Mouse (Mus musculus): ENCODE data around the gene P2rx4. TPM values are rescaled to one million over a fixed set of nuclear protein-coding genes. Genes with fewer than 3 reads are reported as not detected.

P2rx4 gene
- polyA plus RNA-seq, 1 experiment from 2014 or later: 12.4 TPM

- H3K27me3 ChIP-seq (ENCODE audit: control insufficient read depth, insufficient read depth, low read length): no peaks in the 10 kb centered on the region
- H3K4me3 ChIP-seq (ENCODE audit: low read depth, low read length): no peak overlapping the region
- no peak overlapping the region for H3K4me2 ChIP-seq (replicated peaks; ENCODE audit: low read depth, low read length)
- DNase-seq (ENCODE audit: low spot score) (no peak), ATAC-seq (ENCODE audit: low FRiP score) (no peak)
- H3K36me3 ChIP-seq (ENCODE audit: control insufficient read depth, insufficient read depth, low read length): no peaks in the 10 kb centered on the region
- no peak overlapping the region for H3K9ac ChIP-seq (ENCODE audit: low read depth, low read length)
- H3K27ac ChIP-seq (ENCODE audit: low read depth, low read length): no peak overlapping the region
- H3K4me1 ChIP-seq (replicated peaks; ENCODE audit: control insufficient read depth, insufficient read depth, low read length): no peaks in the 10 kb centered on the region; the same call in 1 of the 2 replicates
- no peaks in the 10 kb centered on the region for H3K9me3 ChIP-seq (ENCODE audit: control insufficient read depth, low read length)
- 92% methylated on average over 10 of the region's 10 CpGs for WGBS
These were observed 9.2 kb upstream of the P2rx4 start for GRCm38 (mm10) chr5:122698041-122698700.

GRCm38 (mm10) chr5:122698701-122699060, 8.7 kb upstream of the P2rx4 start:
- ATAC-seq (ENCODE audit: low FRiP score) (no peak), DNase-seq (ENCODE audit: low spot score) (no peak)
- no peaks in the 10 kb centered on the region for H3K9me3 ChIP-seq (ENCODE audit: control insufficient read depth, low read length)
- H3K4me1 ChIP-seq (replicated peaks; ENCODE audit: control insufficient read depth, insufficient read depth, low read length): no peaks in the 10 kb centered on the region
- H3K27ac ChIP-seq (ENCODE audit: low read depth, low read length): no peak overlapping the region
- H3K4me2 ChIP-seq (replicated peaks; ENCODE audit: low read depth, low read length): no peak overlapping the region
- no peak overlapping the region for H3K9ac ChIP-seq (ENCODE audit: low read depth, low read length)
- H3K36me3 ChIP-seq (ENCODE audit: control insufficient read depth, insufficient read depth, low read length): no peaks in the 10 kb centered on the region
- H3K4me3 ChIP-seq (ENCODE audit: low read depth, low read length): no peak overlapping the region
- 78% methylated on average over 9 of the region's 9 CpGs for WGBS
- no peaks in the 10 kb centered on the region for H3K27me3 ChIP-seq (ENCODE audit: control insufficient read depth, insufficient read depth, low read length)

- no peak overlapping the region for H3K9ac ChIP-seq (ENCODE audit: low read depth, low read length)
- no peak overlapping the region for H3K27ac ChIP-seq (ENCODE audit: low read depth, low read length)
- no peaks in the 10 kb centered on the region for H3K36me3 ChIP-seq (ENCODE audit: control insufficient read depth, insufficient read depth, low read length)
- no peaks in the 10 kb centered on the region for H3K4me1 ChIP-seq (replicated peaks; ENCODE audit: control insufficient read depth, insufficient read depth, low read length)
- H3K4me2 ChIP-seq (replicated peaks; ENCODE audit: low read depth, low read length): no peak overlapping the region
- no peak for DNase-seq (ENCODE audit: low spot score)
- H3K27me3 ChIP-seq (ENCODE audit: control insufficient read depth, insufficient read depth, low read length): no peaks in the 10 kb centered on the region
- ATAC-seq (ENCODE audit: low FRiP score): no peak
- WGBS: 88% methylated on average over 12 of the region's 12 CpGs
- no peak overlapping the region for H3K4me3 ChIP-seq (ENCODE audit: low read depth, low read length)
- H3K9me3 ChIP-seq (ENCODE audit: control insufficient read depth, low read length): no peaks in the 10 kb centered on the region
These were observed 7.1 kb upstream of the P2rx4 start for GRCm38 (mm10) chr5:122700109-122700836.

- H3K4me2 ChIP-seq (replicated peaks; ENCODE audit: low read depth, low read length): no peak overlapping the region
- no peaks in the 10 kb centered on the region for H3K36me3 ChIP-seq (ENCODE audit: control insufficient read depth, insufficient read depth, low read length)
- H3K4me1 ChIP-seq (replicated peaks; ENCODE audit: control insufficient read depth, insufficient read depth, low read length): no peaks in the 10 kb centered on the region
- no peak overlapping the region for H3K9ac ChIP-seq (ENCODE audit: low read depth, low read length)
- no peak overlapping the region for H3K27ac ChIP-seq (ENCODE audit: low read depth, low read length)
- 64% methylated on average over 5 of the region's 5 CpGs for whole genome bisulfite sequencing
- H3K9me3 ChIP-seq (ENCODE audit: control insufficient read depth, low read length): no peaks in the 10 kb centered on the region
- DNase-seq (ENCODE audit: low spot score) (no peak), ATAC-seq (ENCODE audit: low FRiP score) (no peak)
- H3K4me3 ChIP-seq (ENCODE audit: low read depth, low read length): no peak overlapping the region
- no peaks in the 10 kb centered on the region for H3K27me3 ChIP-seq (ENCODE audit: control insufficient read depth, insufficient read depth, low read length)
These were observed 6.5 kb upstream of the P2rx4 start for GRCm38 (mm10) chr5:122700837-122701212.

GRCm38 (mm10) chr5:122702156-122702555, 5.2 kb upstream of the P2rx4 start:
- DNase-seq (ENCODE audit: low spot score) (no peak), ATAC-seq (ENCODE audit: low FRiP score) (no peak)
- 89% methylated on average over 6 of the region's 6 CpGs for WGBS
- Histone ChIP-seq H3K4me2 (replicated peaks; ENCODE audit: low read depth, low read length) (no peak overlapping the region), H3K9me3 (ENCODE audit: control insufficient read depth, low read length) (no peaks in the 10 kb centered on the region), H3K27ac (ENCODE audit: low read depth, low read length) (no peak overlapping the region), H3K4me1 (replicated peaks; ENCODE audit: control insufficient read depth, insufficient read depth, low read length) (no peaks in the 10 kb centered on the region), H3K4me3 (ENCODE audit: low read depth, low read length) (no peak overlapping the region), H3K36me3 (ENCODE audit: control insufficient read depth, insufficient read depth, low read length) (no peaks in the 10 kb centered on the region), H3K9ac (ENCODE audit: low read depth, low read length) (no peak overlapping the region), H3K27me3 (ENCODE audit: control insufficient read depth, insufficient read depth, low read length) (no peaks in the 10 kb centered on the region)

GRCm38 (mm10) chr5:122703574-122703973, 3.8 kb upstream of the P2rx4 start:
- H3K4me3 ChIP-seq (ENCODE audit: low read depth, low read length): no peak overlapping the region
- H3K27me3 ChIP-seq (ENCODE audit: control insufficient read depth, insufficient read depth, low read length): no peaks in the 10 kb centered on the region
- H3K4me2 ChIP-seq (replicated peaks; ENCODE audit: low read depth, low read length): no peak overlapping the region
- ATAC-seq (ENCODE audit: low FRiP score) (no peak), DNase-seq (ENCODE audit: low spot score) (no peak)
- no peaks in the 10 kb centered on the region for H3K9me3 ChIP-seq (ENCODE audit: control insufficient read depth, low read length)
- 89% methylated on average over 2 of the region's 2 CpGs for WGBS
- H3K36me3 ChIP-seq (ENCODE audit: control insufficient read depth, insufficient read depth, low read length): no peaks in the 10 kb centered on the region
- H3K4me1 ChIP-seq (replicated peaks; ENCODE audit: control insufficient read depth, insufficient read depth, low read length): no peaks in the 10 kb centered on the region; the same call in 1 of the 2 replicates
- no peak overlapping the region for H3K27ac ChIP-seq (ENCODE audit: low read depth, low read length)
- H3K9ac ChIP-seq (ENCODE audit: low read depth, low read length): no peak overlapping the region

- Histone ChIP-seq H3K9me3 (ENCODE audit: control insufficient read depth, low read length) (no peaks in the 10 kb centered on the region), H3K27me3 (ENCODE audit: control insufficient read depth, insufficient read depth, low read length) (no peaks in the 10 kb centered on the region), H3K27ac (ENCODE audit: low read depth, low read length) (no peak overlapping the region), H3K4me2 (replicated peaks; ENCODE audit: low read depth, low read length) (no peak overlapping the region), H3K4me1 (replicated peaks; ENCODE audit: control insufficient read depth, insufficient read depth, low read length) (no peaks in the 10 kb centered on the region; the same call in 1 of the 2 replicates), H3K36me3 (ENCODE audit: control insufficient read depth, insufficient read depth, low read length) (no peaks in the 10 kb centered on the region), H3K4me3 (ENCODE audit: low read depth, low read length) (no peak overlapping the region), H3K9ac (ENCODE audit: low read depth, low read length) (no peak overlapping the region)
- ATAC-seq (ENCODE audit: low FRiP score): no peak
- no peak for DNase-seq (ENCODE audit: low spot score)
- 86% methylated on average over 4 of the region's 4 CpGs for WGBS
These were observed 2.8 kb upstream of the P2rx4 start for GRCm38 (mm10) chr5:122704571-122704970.

- no peak overlapping the region for H3K4me2 ChIP-seq (replicated peaks; ENCODE audit: low read depth, low read length)
- no peak overlapping the region for H3K9ac ChIP-seq (ENCODE audit: low read depth, low read length)
- DNase-seq (ENCODE audit: low spot score): no peak
- no peaks in the 10 kb centered on the region for H3K36me3 ChIP-seq (ENCODE audit: control insufficient read depth, insufficient read depth, low read length)
- ATAC-seq (ENCODE audit: low FRiP score): no peak
- no peak overlapping the region for H3K27ac ChIP-seq (ENCODE audit: low read depth, low read length)
- H3K4me3 ChIP-seq (ENCODE audit: low read depth, low read length): no peak overlapping the region
- WGBS: 92% methylated on average over 3 of the region's 3 CpGs
- H3K27me3 ChIP-seq (ENCODE audit: control insufficient read depth, insufficient read depth, low read length): no peaks in the 10 kb centered on the region
- H3K9me3 ChIP-seq (ENCODE audit: control insufficient read depth, low read length): no peaks in the 10 kb centered on the region
- H3K4me1 ChIP-seq (replicated peaks; ENCODE audit: control insufficient read depth, insufficient read depth, low read length): no peaks in the 10 kb centered on the region; the same call in 1 of the 2 replicates
These were observed 2.2 kb upstream of the P2rx4 start for GRCm38 (mm10) chr5:122705174-122705573.

- H3K27ac ChIP-seq (ENCODE audit: low read depth, low read length): no peak overlapping the region
- WGBS: 50% methylated on average over 5 of the region's 5 CpGs
- no peak for DNase-seq (ENCODE audit: low spot score)
- no peaks in the 10 kb centered on the region for H3K27me3 ChIP-seq (ENCODE audit: control insufficient read depth, insufficient read depth, low read length)
- H3K4me2 ChIP-seq (replicated peaks; ENCODE audit: low read depth, low read length): peak overlapping the region; percentile 92
- H3K4me3 ChIP-seq (ENCODE audit: low read depth, low read length): peak overlapping the region; percentile 59
- no peaks in the 10 kb centered on the region for H3K9me3 ChIP-seq (ENCODE audit: control insufficient read depth, low read length)
- no peaks in the 10 kb centered on the region for H3K36me3 ChIP-seq (ENCODE audit: control insufficient read depth, insufficient read depth, low read length)
- H3K4me1 ChIP-seq (replicated peaks; ENCODE audit: control insufficient read depth, insufficient read depth, low read length): no peaks in the 10 kb centered on the region; the same call in 1 of the 2 replicates
- 0 out of 2 replicates have a peak, but pooled peaks have one; percentile 12 for ATAC-seq (ENCODE audit: low FRiP score)
- peak overlapping the region; percentile 74 for H3K9ac ChIP-seq (ENCODE audit: low read depth, low read length)
These were observed 448 bp upstream of the P2rx4 start for GRCm38 (mm10) chr5:122706917-122707275.
